Mouse (Mus musculus): ENCODE results near the gene Erp27. TPM values are rescaled to one million over a fixed set of nuclear protein-coding genes. Genes with fewer than 3 reads are reported as not detected.

Gene Erp27
- polyA plus RNA-seq, 1 experiment, result not detected

DNA sequence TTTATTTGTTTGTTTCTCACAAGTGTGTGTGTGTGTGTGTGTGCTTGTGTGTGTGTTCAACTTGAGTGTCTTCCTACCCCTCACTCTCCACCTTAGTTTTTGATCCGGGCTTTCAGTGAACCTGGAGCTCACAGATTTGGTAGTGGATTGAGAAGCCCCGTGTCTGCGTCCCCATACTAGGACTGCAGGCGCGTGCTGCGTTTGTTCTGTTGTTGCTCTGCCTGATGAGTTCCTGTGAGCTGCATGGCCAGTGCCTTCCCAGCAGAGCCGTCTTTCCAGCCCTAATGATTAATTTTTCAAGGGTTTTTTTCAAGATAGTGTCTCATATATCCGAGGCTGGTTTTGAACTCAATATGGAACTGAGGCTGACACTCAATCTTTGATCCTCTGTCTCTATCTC, 63.6 kb downstream of the Erp27 start:
- no peak for TF ChIP-seq GATA1 (IDR thresholded peaks at IDR 0.05; ENCODE audit: low read length)

DNA sequence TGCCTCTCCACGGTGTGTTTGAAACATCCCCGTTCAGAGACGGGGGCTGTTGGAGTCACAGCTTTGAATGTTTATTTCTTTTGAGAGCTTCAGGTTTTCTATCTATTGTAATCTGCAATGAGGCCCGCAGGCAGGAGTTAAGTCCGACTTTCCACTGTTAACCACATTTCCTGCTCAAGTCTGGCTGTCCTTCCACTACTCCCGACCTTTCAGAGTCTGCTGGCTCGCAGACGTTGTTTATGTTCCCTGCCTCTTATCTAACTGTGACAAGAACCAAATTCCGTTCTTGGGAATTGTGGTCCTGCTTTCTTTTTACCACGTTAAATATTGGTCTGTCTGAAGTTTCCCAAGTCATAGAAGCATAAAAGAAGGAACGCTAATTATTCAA, 64.1 kb downstream of the Erp27 start:
- no peak for TF ChIP-seq GATA1 (IDR thresholded peaks at IDR 0.05; ENCODE audit: low read length)

Other genes with a start within 250 kb of the Erp27 start
- gene Gucy2c, start 140.4 kb downstream of the Erp27 start, polyA plus RNA-seq (2012), result not detected in 2 replicates
- 1.3 and 1.4 TPM in 2 replicates for gene Hist4h4, start 117.8 kb downstream of the Erp27 start, polyA plus RNA-seq (2012)
- gene H2afj, start 113.9 kb downstream of the Erp27 start, polyA plus RNA-seq (2012), result 320 and 434 TPM in 2 replicates
- gene BC049715, start 94.6 kb downstream of the Erp27 start, polyA plus RNA-seq (2012), result 0.95 and 2.0 TPM in 2 replicates
- gene Wbp11, start 93.9 kb downstream of the Erp27 start, polyA plus RNA-seq (2012), result 311 and 372 TPM in 2 replicates
- not detected in 2 replicates for gene Smco3, start 86.7 kb downstream of the Erp27 start, polyA plus RNA-seq (2012)
- 1.4 and 2.0 TPM in 2 replicates for gene Art4, start 64.4 kb downstream of the Erp27 start, polyA plus RNA-seq (2012)
- gene Mgp, start 46.4 kb downstream of the Erp27 start, polyA plus RNA-seq (2012), result not detected in 2 replicates
- gene Pde6h, start 1.7 kb upstream of the Erp27 start, polyA plus RNA-seq (2012), result 0.46 and 2.1 TPM in 2 replicates
- gene Arhgdib, start 19.7 kb upstream of the Erp27 start, polyA plus RNA-seq (2012), result 63.9 and 64.1 TPM in 2 replicates
- gene Rerg, start 248.3 kb upstream of the Erp27 start, polyA plus RNA-seq (2012), result not detected in 2 replicates